Comparison of ENCODE assay signal across 26 mouse cellular contexts in genomic region chr5:4500599-4500998, GRCm38 (mm10).
"Had no signal": no experiment of that assay in that cellular context is flagged by ENCODE, and none has a peak within 500 bp of the region (broad histone marks: within the 10 kb centered on the region; RNA-seq: fewer than 3 reads in every experiment).

No protein-coding gene starts in this region.

- H3K27ac ChIP-seq: gastrocnemius, adult 2 months; heart, embryonic 10.5 days; hindbrain, embryonic 10.5 days; hindbrain, embryonic 12.5 days; hindbrain, embryonic 14.5 days; intestine, embryonic 15.5 days; limb, embryonic 13.5 days; limb, embryonic 15.5 days; liver, embryonic 12.5 days had no signal

- H3K4me2 ChIP-seq: heart, embryonic 12.5 days; hindbrain, embryonic 12.5 days; hindbrain, embryonic 14.5 days; intestine, embryonic 15.5 days; limb, embryonic 13.5 days; limb, embryonic 15.5 days; liver, embryonic 12.5 days had no signal

- DNase-seq: gastrocnemius, adult 2 months; gastrocnemius, postnatal 10 days; gastrocnemius, postnatal 25 days; heart, adult 18-20 months; heart, postnatal 10 days; heart, postnatal 4 days; kidney, adult 18-20 months; kidney, adult 8-10 months; kidney, postnatal 10 days; kidney, postnatal 25 days; kidney, postnatal 4 days; layer of hippocampus, adult 9-11 months; layer of hippocampus, postnatal 36 days; left cerebral cortex, postnatal 4 days had no signal

- H3K9me3 ChIP-seq: heart, embryonic 10.5 days; heart, embryonic 12.5 days; hindbrain, embryonic 10.5 days; hindbrain, embryonic 12.5 days; intestine, embryonic 15.5 days; limb, embryonic 13.5 days; limb, embryonic 15.5 days; liver, embryonic 12.5 days had no signal

- H3K27me3 ChIP-seq: heart, embryonic 12.5 days; intestine, embryonic 15.5 days; limb, embryonic 13.5 days; limb, embryonic 15.5 days; liver, embryonic 12.5 days had no signal

- H3K36me3 ChIP-seq: heart, embryonic 10.5 days; heart, embryonic 12.5 days; hindbrain, embryonic 10.5 days; hindbrain, embryonic 12.5 days; intestine, embryonic 15.5 days; limb, embryonic 13.5 days; limb, embryonic 15.5 days; liver, embryonic 12.5 days had no signal

- H3K4me1 ChIP-seq: liver, embryonic 12.5 days had no signal

- H3K9ac ChIP-seq: heart, embryonic 12.5 days; hindbrain, embryonic 12.5 days; hindbrain, embryonic 14.5 days; intestine, embryonic 15.5 days; limb, embryonic 13.5 days; limb, embryonic 15.5 days; liver, embryonic 12.5 days had no signal

- H3K4me3 ChIP-seq: gastrocnemius, adult 2 months; heart, embryonic 10.5 days; heart, embryonic 12.5 days; hindbrain, embryonic 10.5 days; hindbrain, embryonic 12.5 days; intestine, embryonic 15.5 days; limb, embryonic 13.5 days; limb, embryonic 15.5 days; liver, embryonic 12.5 days had no signal

- ATAC-seq: hindbrain, embryonic 16.5 days; inflammation-experienced regulatory T-cells, adult 6 months; intestine, embryonic 15.5 days; intestine, postnatal 0 days; liver, embryonic 12.5 days had no signal
